ENCODE assay signal across 10 mouse cellular contexts in the genomic region with DNA sequence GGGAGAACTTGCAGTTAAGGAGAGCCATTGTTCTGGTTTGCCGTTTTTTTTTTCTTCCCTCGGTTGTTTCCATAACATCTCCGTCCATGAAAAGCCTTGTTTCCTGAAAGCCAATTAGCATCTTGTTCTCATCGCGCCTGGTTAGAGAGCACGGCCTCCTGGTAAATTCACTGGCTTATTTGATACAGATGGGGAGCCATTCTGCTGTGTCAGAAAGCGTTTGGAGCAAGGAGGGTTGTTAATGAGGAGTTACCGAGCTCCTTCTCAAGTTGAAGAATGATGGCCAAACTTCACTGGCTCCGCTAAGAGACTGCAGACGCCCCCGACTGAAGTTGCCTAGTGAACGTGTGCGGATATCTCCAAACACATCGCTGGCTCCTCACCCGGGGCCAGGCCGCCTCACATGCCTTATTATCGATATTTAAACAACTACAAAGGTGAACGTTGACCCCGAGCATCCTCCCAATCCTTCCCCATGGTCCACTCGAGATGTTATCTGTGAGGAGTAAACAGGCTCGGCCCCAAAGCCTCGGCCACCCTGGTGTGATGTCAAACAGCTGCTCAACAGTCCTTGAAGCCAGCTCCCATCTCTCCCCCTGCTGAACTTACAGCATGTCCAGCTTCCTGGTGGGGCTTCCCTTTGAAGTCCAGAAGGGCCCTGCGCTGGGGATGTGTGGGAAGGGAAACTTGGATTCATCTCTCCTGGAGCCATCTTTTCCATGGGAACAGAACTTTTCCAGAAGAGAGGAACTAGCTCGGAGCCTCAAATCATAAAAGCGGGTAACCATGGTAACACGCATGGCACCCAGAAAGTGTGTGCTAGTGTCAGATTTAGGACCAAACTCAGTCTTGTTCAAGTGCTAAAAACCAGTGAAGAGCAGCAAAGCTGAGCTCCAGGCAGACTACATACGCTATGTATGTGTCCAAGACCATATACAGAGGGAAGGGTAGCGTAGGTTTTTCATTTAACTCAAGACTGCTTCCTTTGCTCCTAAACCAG.
A peak's percentile ranks its signal among the peaks of the same experiment; 100 is the strongest.
DNase-seq lines count a peak whose midpoint lies in the region; ATAC-seq lines count a peak whose summit lies in the region.
"Had no signal": no experiment of that assay in that cellular context is flagged by ENCODE, and none has a peak within 500 bp of the region (broad histone marks: within the 10 kb centered on the region; RNA-seq: fewer than 3 reads in every experiment).

No protein-coding gene starts in this region.

- no peak overlapping the region for H3K4me3 ChIP-seq in kidney, embryonic 15.5 days (replicated peaks)
- H3K4me3 ChIP-seq in midbrain, embryonic 13.5 days (replicated peaks): no peak overlapping the region
- H3K4me3 ChIP-seq: liver, embryonic 15.5 days had no signal

- peak overlapping the region; percentile 49 for H3K27ac ChIP-seq in kidney, embryonic 15.5 days
- no peak overlapping the region for H3K27ac ChIP-seq in midbrain, embryonic 13.5 days
- H3K27ac ChIP-seq: liver, embryonic 15.5 days had no signal

- no peaks in the 10 kb centered on the region for H3K27me3 ChIP-seq in kidney, embryonic 15.5 days
- H3K27me3 ChIP-seq in midbrain, embryonic 13.5 days: 0 out of 2 replicates have a peak, but pooled peaks cover 2% of the 10 kb centered on the region
- H3K27me3 ChIP-seq: CH12.LX; liver, embryonic 15.5 days had no signal

- no peaks in the 10 kb centered on the region for H3K9me3 ChIP-seq in kidney, embryonic 15.5 days (replicated peaks)
- H3K9me3 ChIP-seq in midbrain, embryonic 13.5 days: no peaks in the 10 kb centered on the region
- H3K9me3 ChIP-seq: liver, embryonic 15.5 days had no signal

- H3K36me3 ChIP-seq in kidney, embryonic 15.5 days: no peaks in the 10 kb centered on the region
- H3K36me3 ChIP-seq in midbrain, embryonic 13.5 days: no peaks in the 10 kb centered on the region
- H3K36me3 ChIP-seq: liver, embryonic 15.5 days had no signal

- 24% methylated on average over 28 of the region's 28 CpGs for WGBS in kidney, embryonic 15.5 days
- 71% methylated on average over 28 of the region's 28 CpGs for WGBS in midbrain, embryonic 13.5 days

- peak; percentile 87 for ATAC-seq in kidney, embryonic 15.5 days (replicated peaks; ENCODE audit: low FRiP score)
- no peak for ATAC-seq in activated CD4-positive, CD25-positive, alpha-beta regulatory T cell, adult 4 months
- no peak for ATAC-seq in midbrain, embryonic 13.5 days

- peaks cover 14% of the 10 kb centered on the region for H3K4me1 ChIP-seq in kidney, embryonic 15.5 days
- H3K4me1 ChIP-seq in midbrain, embryonic 13.5 days (replicated peaks): no peaks in the 10 kb centered on the region
- H3K4me1 ChIP-seq: liver, embryonic 15.5 days had no signal

- H3K4me2 ChIP-seq in kidney, embryonic 15.5 days: 0 out of 2 replicates have a peak overlapping the region, but pooled peaks have one; percentile 12
- H3K4me2 ChIP-seq in midbrain, embryonic 13.5 days (replicated peaks): no peak overlapping the region
- H3K4me2 ChIP-seq: liver, embryonic 15.5 days had no signal

- DNase-seq in kidney, adult 8-10 months: no peak
- peak; percentile 64 for DNase-seq in embryo, embryonic 10 days (ENCODE audit: low spot score)
- peak; percentile 54 for DNase-seq in hindlimb bud, embryonic 11.5 days (ENCODE audit: extremely low spot score, low read depth, low spot score)
- DNase-seq in lung, postnatal 10 days: peak; percentile 64
- no peak for DNase-seq in thymus, postnatal 36 days

- H3K9ac ChIP-seq in kidney, embryonic 15.5 days: no peak overlapping the region
- H3K9ac ChIP-seq in midbrain, embryonic 13.5 days (replicated peaks): no peak overlapping the region
- H3K9ac ChIP-seq: liver, embryonic 15.5 days had no signal

Comparison
In these comparisons a context has a peak if more than half of its experiments do, and no peak if none do; other contexts are left out.
1. DNase-seq: peak in embryo, embryonic 10 days (single experiment), hindlimb bud, embryonic 11.5 days (single experiment) and lung, postnatal 10 days (single experiment); none in kidney, adult 8-10 months (0 of 2) and thymus, postnatal 36 days (0 of 2).